Mouse (Mus musculus): Measurements from ENCODE around the gene Fto. TPM values are rescaled to one million over a fixed set of nuclear protein-coding genes. Genes with fewer than 3 reads are reported as not detected.

Gene Fto
- polyA plus RNA-seq, 2 experiments: 10.0 to 15.6 TPM

DNA sequence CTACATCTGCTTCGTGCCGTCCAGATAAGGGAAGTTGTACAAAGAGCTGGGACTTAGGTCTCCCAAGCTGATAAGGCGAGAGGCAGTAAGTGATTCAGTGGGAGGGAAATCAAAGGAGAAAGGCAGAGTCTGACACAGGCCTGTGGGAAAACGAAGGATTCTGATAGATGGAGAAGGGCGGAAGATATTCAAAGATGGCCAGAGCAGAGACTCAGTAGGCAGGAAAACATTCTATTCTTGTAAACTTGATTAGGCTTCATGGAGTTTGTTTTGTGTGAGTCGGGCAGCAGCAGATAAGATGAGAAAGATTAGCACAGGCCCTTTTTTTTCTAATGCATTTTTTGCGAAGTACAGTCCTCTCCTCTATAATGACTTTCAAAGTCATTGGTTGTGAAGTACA is 183.6 kb downstream of the Fto start:
- Histone ChIP-seq H3K4me2 (ENCODE audit: low read depth) (no peak overlapping the region), H3K9ac (replicated peaks) (no peak overlapping the region), H3K27me3 (ENCODE audit: control insufficient read depth, insufficient read depth, low read length) (no peaks in the 10 kb centered on the region), H3K36me3 (replicated peaks; ENCODE audit: control insufficient read depth, insufficient read depth, low read depth) (no peaks in the 10 kb centered on the region), H3K27ac (no peak overlapping the region), H3K4me3 (ENCODE audit: insufficient read depth in 1 of 2, low read depth in 2 of 2, low read length in 2 of 2) (no peak overlapping the region), H3K9me3 (ENCODE audit: control insufficient read depth, low read length) (no peaks in the 10 kb centered on the region), H3K4me1 (replicated peaks; ENCODE audit: control insufficient read depth in 2 of 2, insufficient read depth in 2 of 2, low read length in 1 of 2) (no peaks in the 10 kb centered on the region; a peak in 1 of 4 replicates)
- TF ChIP-seq CTCF (IDR thresholded peaks at IDR 0.05; ENCODE audit: low read depth) (no peak), EP300 (IDR thresholded peaks at IDR 0.05; ENCODE audit: low read depth) (no peak)
- no peak for DNase-seq (ENCODE audit: low read depth in 3 of 3, low spot score in 3 of 3)
- WGBS (ENCODE audit: insufficient replicate concordance): 24% methylated on average over 7 of the region's 7 CpGs
- ATAC-seq (ENCODE audit: insufficient read depth): no peak

DNA sequence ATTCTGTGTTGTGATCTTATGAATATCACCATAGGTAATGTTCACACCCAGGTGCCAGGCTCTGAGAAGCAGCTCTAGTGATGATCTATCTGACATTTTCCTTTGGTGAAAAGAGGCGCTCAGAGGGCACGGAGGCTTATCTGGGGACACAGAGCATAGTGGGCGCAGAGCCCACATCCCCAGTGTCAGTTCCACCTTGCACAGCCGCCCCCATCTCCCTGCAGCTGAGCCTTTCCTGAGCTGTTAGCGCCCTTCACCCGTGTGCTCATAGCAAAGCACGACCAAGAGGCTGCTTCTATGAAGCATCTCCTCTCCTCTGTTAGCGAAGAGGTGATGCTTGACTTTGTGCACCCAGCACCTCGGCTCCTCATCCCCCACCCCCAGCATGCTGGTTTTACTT is 185.3 kb downstream of the Fto start:
- Histone ChIP-seq H3K9me3 (ENCODE audit: control insufficient read depth, low read length) (no peaks in the 10 kb centered on the region), H3K27ac (no peak overlapping the region), H3K27me3 (ENCODE audit: control insufficient read depth, insufficient read depth, low read length) (no peaks in the 10 kb centered on the region), H3K4me3 (ENCODE audit: insufficient read depth in 1 of 2, low read depth in 2 of 2, low read length in 2 of 2) (no peak overlapping the region), H3K9ac (replicated peaks) (no peak overlapping the region), H3K4me1 (replicated peaks; ENCODE audit: control insufficient read depth in 2 of 2, insufficient read depth in 2 of 2, low read length in 1 of 2) (no peaks in the 10 kb centered on the region; a peak in 1 of 4 replicates), H3K4me2 (ENCODE audit: low read depth) (no peak overlapping the region), H3K36me3 (replicated peaks; ENCODE audit: control insufficient read depth, insufficient read depth, low read depth) (no peaks in the 10 kb centered on the region)
- ATAC-seq (ENCODE audit: insufficient read depth) (no peak), DNase-seq (ENCODE audit: low read depth in 3 of 3, low spot score in 3 of 3) (no peak)
- TF ChIP-seq EP300 (IDR thresholded peaks at IDR 0.05; ENCODE audit: low read depth) (no peak), CTCF (IDR thresholded peaks at IDR 0.05; ENCODE audit: low read depth) (no peak)
- WGBS (ENCODE audit: insufficient replicate concordance): 56% methylated on average over 9 of the region's 9 CpGs

DNA sequence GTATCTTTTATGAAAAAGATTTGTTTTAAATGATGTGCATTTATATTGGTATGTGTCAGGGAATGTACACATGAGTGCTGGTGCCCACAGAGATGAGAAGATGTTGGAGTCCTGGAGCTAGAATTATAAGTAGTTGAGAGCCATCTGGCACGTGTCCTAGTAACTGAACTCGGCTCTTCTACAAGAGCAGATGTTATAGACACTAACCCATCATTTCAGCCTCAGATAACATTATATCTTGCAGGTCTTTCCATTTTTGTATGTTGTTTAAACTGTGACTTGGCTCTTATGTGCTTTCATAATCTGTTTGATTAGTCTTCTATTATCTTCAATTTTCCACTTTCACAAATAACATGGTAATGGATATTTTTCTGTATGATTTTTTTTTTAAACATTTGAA is 186.0 kb downstream of the Fto start:
- DNase-seq (ENCODE audit: low read depth in 3 of 3, low spot score in 3 of 3) (no peak), ATAC-seq (ENCODE audit: insufficient read depth) (no peak)
- Histone ChIP-seq H3K27ac (no peak overlapping the region), H3K27me3 (ENCODE audit: control insufficient read depth, insufficient read depth, low read length) (no peaks in the 10 kb centered on the region), H3K4me1 (replicated peaks; ENCODE audit: control insufficient read depth in 2 of 2, insufficient read depth in 2 of 2, low read length in 1 of 2) (no peaks in the 10 kb centered on the region; a peak in 1 of 4 replicates), H3K4me3 (ENCODE audit: insufficient read depth in 1 of 2, low read depth in 2 of 2, low read length in 2 of 2) (no peak overlapping the region), H3K9ac (replicated peaks) (no peak overlapping the region), H3K4me2 (ENCODE audit: low read depth) (no peak overlapping the region), H3K36me3 (replicated peaks; ENCODE audit: control insufficient read depth, insufficient read depth, low read depth) (no peaks in the 10 kb centered on the region), H3K9me3 (ENCODE audit: control insufficient read depth, low read length) (no peaks in the 10 kb centered on the region)
- TF ChIP-seq CTCF (IDR thresholded peaks at IDR 0.05; ENCODE audit: low read depth) (no peak), EP300 (IDR thresholded peaks at IDR 0.05; ENCODE audit: low read depth) (no peak)
- 47% methylated on average over 2 of the region's 2 CpGs for WGBS (ENCODE audit: insufficient replicate concordance)

DNA sequence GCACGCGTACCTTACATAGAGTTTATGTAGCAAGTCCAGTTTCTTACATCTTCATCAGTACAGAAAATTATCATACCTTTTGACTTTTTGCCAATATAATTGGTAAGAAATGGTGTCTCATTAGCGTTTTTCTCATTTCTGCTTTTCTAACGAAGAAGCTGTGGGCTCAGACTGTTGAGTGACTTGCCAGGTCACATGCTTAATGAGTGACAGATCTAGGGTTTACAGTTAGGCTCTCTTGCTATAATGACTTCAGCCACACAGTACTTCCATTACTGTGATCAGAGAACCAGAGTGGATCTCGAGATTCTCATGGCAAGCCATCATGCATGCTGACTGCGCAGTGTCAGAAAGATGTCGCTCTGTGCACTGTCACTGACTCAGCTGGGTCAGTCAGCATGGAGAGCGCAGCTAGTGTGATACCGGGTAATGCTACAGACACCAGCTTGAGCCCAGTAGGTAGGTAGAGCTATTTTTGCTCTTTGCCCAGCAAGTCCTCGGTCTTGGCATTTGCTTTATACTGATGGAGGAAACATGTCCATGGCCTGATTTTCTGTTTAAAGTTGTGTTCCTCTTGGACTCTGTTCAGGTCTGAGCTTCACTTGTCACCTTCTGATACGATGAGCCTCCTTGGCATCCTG is 188.8 kb downstream of the Fto start:
- Histone ChIP-seq H3K4me1 (replicated peaks; ENCODE audit: control insufficient read depth in 2 of 2, insufficient read depth in 2 of 2, low read length in 1 of 2) (peaks cover 0 to 5% of the 10 kb centered on the region in 2 experiments; a peak in 1 of 4 replicates), H3K36me3 (replicated peaks; ENCODE audit: control insufficient read depth, insufficient read depth, low read depth) (no peaks in the 10 kb centered on the region), H3K4me2 (ENCODE audit: low read depth) (no peak overlapping the region), H3K4me3 (ENCODE audit: insufficient read depth in 1 of 2, low read depth in 2 of 2, low read length in 2 of 2) (no peak overlapping the region), H3K27ac (no peak overlapping the region), H3K27me3 (ENCODE audit: control insufficient read depth, insufficient read depth, low read length) (no peaks in the 10 kb centered on the region), H3K9ac (replicated peaks) (no peak overlapping the region), H3K9me3 (ENCODE audit: control insufficient read depth, low read length) (no peaks in the 10 kb centered on the region)
- no peak for ATAC-seq (ENCODE audit: insufficient read depth)
- 73% methylated on average over 11 of the region's 11 CpGs for WGBS (ENCODE audit: insufficient replicate concordance)
- TF ChIP-seq EP300 (IDR thresholded peaks at IDR 0.05; ENCODE audit: low read depth): no peak
- no peak for TF ChIP-seq CTCF (IDR thresholded peaks at IDR 0.05; ENCODE audit: low read depth)
- no peak for DNase-seq (ENCODE audit: low read depth in 3 of 3, low spot score in 3 of 3)

DNA sequence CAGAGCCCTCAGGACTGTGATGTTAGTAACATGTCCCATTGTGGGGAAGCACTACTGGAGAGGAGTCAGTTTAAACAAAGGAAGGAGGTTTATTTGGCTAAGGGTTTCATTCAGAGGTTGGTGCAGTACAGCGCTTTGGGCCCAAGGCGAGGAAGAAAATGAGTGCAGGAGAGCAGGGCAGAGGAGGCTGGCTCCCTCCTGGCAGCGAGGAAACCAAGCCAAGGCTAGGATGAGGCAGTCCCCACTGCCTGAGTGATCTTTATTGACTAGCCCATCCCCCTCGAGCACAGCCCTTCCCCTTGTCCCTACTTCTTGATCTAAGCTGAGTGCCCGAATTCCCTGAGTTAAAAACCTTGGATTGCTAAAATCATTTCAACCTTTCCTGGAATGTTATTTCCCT is 189.5 kb downstream of the Fto start:
- no peak overlapping the region for H3K4me3 ChIP-seq (ENCODE audit: insufficient read depth in 1 of 2, low read depth in 2 of 2, low read length in 2 of 2)
- no peaks in the 10 kb centered on the region for H3K9me3 ChIP-seq (ENCODE audit: control insufficient read depth, low read length)
- DNase-seq (ENCODE audit: low read depth in 3 of 3, low spot score in 3 of 3): no peak
- H3K36me3 ChIP-seq (replicated peaks; ENCODE audit: control insufficient read depth, insufficient read depth, low read depth): no peaks in the 10 kb centered on the region
- H3K4me1 ChIP-seq (replicated peaks; ENCODE audit: control insufficient read depth in 2 of 2, insufficient read depth in 2 of 2, low read length in 1 of 2): peaks cover 0 to 5% of the 10 kb centered on the region in 2 experiments; a peak in 1 of 4 replicates
- TF ChIP-seq CTCF (IDR thresholded peaks at IDR 0.05; ENCODE audit: low read depth): no peak
- no peak for TF ChIP-seq EP300 (IDR thresholded peaks at IDR 0.05; ENCODE audit: low read depth)
- H3K4me2 ChIP-seq (ENCODE audit: low read depth): no peak overlapping the region
- 63% methylated on average over 5 of the region's 5 CpGs for WGBS (ENCODE audit: insufficient replicate concordance)
- no peak for ATAC-seq (ENCODE audit: insufficient read depth)
- no peak overlapping the region for H3K27ac ChIP-seq
- no peaks in the 10 kb centered on the region for H3K27me3 ChIP-seq (ENCODE audit: control insufficient read depth, insufficient read depth, low read length)
- no peak overlapping the region for H3K9ac ChIP-seq (replicated peaks)

Measured in liver, embryonic 14.5 days (tissue).